Mouse (Mus musculus) layer of hippocampus, adult 18-20 months (tissue): ENCODE results near the gene Mrpl17. TPM values are rescaled to one million over a fixed set of nuclear protein-coding genes. Genes with fewer than 3 reads are reported as not detected.

Source experiments
- DNase-seq, 2 experiments: peaks; one replicate each; pipeline ENCODE4 v3.0.0; 2022; ENCODE audit warnings: low spot score in 2 of 2
- total RNA-seq, 2 experiments: library from RNA; stranded (reverse); gene quantifications; 2 replicates each; pipeline ENCODE4 v1.2.3; 2021

The Mrpl17 gene
- total RNA-seq, 2 experiments from 2014 or later = 104 to 108 TPM

GRCm38 (mm10) chr7:105786506-105787284 is 24.2 kb downstream of the Mrpl17 start:
- no peak for DNase-seq

GRCm38 (mm10) chr7:105784556-105784955 is 26.3 kb downstream of the Mrpl17 start:
- no peak for DNase-seq

- no peak for DNase-seq
These were observed 27.0 kb downstream of the Mrpl17 start for GRCm38 (mm10) chr7:105783861-105784260.

- DNase-seq = no peak
These were observed 32.2 kb downstream of the Mrpl17 start for GRCm38 (mm10) chr7:105778553-105779265.

- DNase-seq = no peak
These were observed 32.9 kb downstream of the Mrpl17 start for GRCm38 (mm10) chr7:105777797-105778552.

GRCm38 (mm10) chr7:105777316-105777715 is 33.6 kb downstream of the Mrpl17 start:
- no peak for DNase-seq

- DNase-seq = no peak
These were observed 34.9 kb downstream of the Mrpl17 start for GRCm38 (mm10) chr7:105776026-105776425.

GRCm38 (mm10) chr7:105774661-105775060 is 36.2 kb downstream of the Mrpl17 start:
- DNase-seq = no peak

- no peak for DNase-seq
These were observed 37.9 kb downstream of the Mrpl17 start for GRCm38 (mm10) chr7:105773041-105773440.

- no peak for DNase-seq
These were observed 38.6 kb downstream of the Mrpl17 start for GRCm38 (mm10) chr7:105772331-105772730.

GRCm38 (mm10) chr7:105769959-105770358 is 40.9 kb downstream of the Mrpl17 start:
- no peak for DNase-seq

- DNase-seq = no peak
These were observed 43.2 kb downstream of the Mrpl17 start for GRCm38 (mm10) chr7:105767729-105768165.

GRCm38 (mm10) chr7:105764331-105764730 is 46.6 kb downstream of the Mrpl17 start:
- no peak for DNase-seq

GRCm38 (mm10) chr7:105762517-105763270 is 48.2 kb downstream of the Mrpl17 start:
- DNase-seq = no peak

- no peak for DNase-seq
These were observed 49.0 kb downstream of the Mrpl17 start for GRCm38 (mm10) chr7:105761813-105762484.

- no peak for DNase-seq
These were observed 57.6 kb downstream of the Mrpl17 start for GRCm38 (mm10) chr7:105753281-105753680.
